Mouse (Mus musculus) retina, postnatal 1 day (tissue): Measurements from ENCODE around the gene Inpp5b.
"Not testable (repeated sequence)": the region's sequence is repeated elsewhere in the genome, so short reads cannot be mapped to it uniquely, and the experiment has no call there.

Experiments used
- DNase-seq: peaks from one replicate; pipeline ENCODE4 v3.0.0-alpha.2; 2012

Gene Inpp5b

GRCm38 (mm10) chr4:124741376-124742343 lies at the start of gene Inpp5b:
Gene Inpp5b, plus strand, starts transcription at chr4:124741850.
- peak; percentile 85 for DNase-seq

DNA sequence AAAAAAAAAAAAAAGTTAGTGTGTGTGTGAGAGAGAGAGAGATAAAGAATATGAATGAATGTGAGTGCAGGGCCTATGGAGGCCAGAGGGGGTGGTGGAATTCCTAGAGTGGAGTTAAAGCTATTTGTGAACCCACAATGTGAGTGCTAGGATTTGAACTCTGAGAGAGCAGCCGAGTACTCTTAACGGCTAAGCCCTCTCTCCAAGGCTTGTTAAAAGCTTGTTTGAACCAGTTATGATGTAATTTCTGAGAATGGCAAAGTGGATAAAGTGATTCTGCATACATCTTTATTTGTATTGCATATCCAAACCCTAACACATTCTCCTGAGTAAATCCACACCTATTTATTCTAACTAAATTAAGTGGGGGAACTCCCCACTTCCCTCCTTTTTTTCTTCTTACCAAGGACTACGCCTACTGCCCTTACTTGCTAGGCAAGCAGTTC lies 49.2 kb upstream of the Inpp5b start:
- DNase-seq = no peak

GRCm38 (mm10) chr4:124693135-124693894 lies 48.3 kb upstream of the Inpp5b start, which contains the start of gene Utp11:
Gene Utp11, minus strand, starts transcription at chr4:124693600.
- peak; percentile 96 for DNase-seq

- DNase-seq = no peak
These were observed 47.1 kb upstream of the Inpp5b start for GRCm38 (mm10) chr4:124694572-124694971.

- no peak for DNase-seq
These were observed 45.7 kb upstream of the Inpp5b start for GRCm38 (mm10) chr4:124695786-124696516.

- no peak for DNase-seq
These were observed 41.9 kb upstream of the Inpp5b start for GRCm38 (mm10) chr4:124699791-124700190.

DNA sequence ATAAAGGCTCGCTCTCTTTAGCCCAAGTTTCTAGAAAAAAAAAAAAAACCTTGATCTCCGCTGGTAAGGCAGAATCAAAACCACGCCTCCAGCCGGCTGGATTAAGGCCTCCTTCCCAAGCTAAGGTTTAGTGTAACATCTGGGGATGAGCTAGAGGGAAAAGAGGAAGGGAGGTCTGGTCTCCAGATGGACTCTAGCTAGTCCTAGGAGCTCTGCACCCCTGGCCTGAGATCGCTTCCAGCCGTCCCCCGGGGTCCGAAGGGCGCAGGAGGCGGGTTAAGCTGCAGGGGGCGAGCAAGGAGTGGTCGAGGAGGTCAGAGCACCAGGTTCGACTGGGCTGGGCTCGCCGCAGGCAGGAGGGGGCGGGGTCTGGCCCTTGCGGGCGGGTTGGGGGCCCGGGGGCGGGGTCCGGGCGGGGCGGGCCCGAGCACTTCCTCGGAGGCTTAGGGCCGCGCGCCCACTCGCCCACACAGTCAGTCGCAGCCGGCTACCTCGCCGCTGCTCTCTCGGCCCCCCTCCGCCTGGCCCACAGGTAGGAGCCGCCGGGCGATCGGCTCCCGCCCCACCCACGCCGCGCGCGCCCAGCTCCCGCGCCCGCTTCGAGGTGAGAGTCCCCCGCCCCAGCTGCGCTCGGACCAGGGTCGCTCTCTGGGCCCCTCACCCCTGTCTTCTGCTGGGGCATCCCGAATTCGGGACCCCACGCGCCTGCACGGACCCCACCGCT lies 41.2 kb upstream of the Inpp5b start, which contains the start of gene Fhl3:
Fhl3 (plus strand) TSS at position 454 of the 724 bp plus-strand sequence.
- DNase-seq = peak; percentile 67

- peak; percentile 32 for DNase-seq
These were observed 40.4 kb upstream of the Inpp5b start for GRCm38 (mm10) chr4:124701052-124701845.

DNA sequence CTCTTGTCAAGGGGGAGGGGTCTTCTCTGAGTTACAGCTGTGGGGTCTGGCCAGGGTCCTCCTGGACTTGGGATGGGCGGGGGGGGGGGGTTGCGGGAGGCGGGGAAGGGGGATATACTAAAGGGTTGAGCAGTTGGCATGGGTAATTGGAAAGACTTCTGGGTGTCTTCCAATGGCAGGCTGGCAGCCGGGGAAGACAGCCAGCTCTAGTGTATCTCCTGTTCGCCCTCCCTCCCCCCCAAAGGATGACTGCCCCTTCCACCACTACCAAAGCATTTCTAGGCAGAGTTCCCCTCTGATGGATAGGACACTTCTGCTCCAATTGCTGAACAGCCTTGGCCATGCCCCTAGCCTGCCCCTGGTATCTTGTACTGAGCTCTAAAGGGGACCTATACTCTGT lies 39.7 kb upstream of the Inpp5b start:
- DNase-seq = no peak

- no peak for DNase-seq
These were observed 38.2 kb upstream of the Inpp5b start for GRCm38 (mm10) chr4:124703406-124703805.

- DNase-seq = peak; percentile 32
These were observed 37.5 kb upstream of the Inpp5b start for GRCm38 (mm10) chr4:124703881-124704796.

- no peak for DNase-seq
These were observed 36.7 kb upstream of the Inpp5b start for GRCm38 (mm10) chr4:124704797-124705474.

DNA sequence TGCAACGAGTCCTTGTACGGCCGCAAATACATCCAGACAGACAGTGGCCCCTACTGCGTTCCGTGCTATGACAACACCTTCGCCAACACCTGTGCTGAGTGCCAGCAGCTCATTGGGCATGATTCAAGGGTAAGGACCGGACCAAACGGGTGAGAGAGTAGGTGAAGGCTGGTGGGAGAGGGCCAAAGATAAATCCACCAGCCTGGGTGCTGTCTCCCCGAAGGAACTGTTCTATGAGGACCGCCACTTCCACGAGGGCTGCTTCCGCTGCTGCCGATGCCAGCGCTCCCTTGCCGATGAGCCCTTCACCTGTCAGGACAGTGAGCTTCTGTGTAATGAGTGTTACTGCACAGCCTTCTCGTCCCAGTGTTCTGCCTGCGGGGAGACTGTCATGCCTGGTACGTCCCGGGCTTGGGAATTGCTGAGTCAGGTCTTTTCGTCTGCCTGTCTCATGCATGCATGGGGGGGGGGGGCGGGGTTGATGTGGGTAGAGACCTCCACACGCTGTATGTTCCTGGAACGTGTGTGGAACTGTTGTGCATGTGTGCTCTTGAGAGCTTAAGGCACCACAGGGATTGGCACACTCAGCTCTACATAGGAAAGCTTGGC lies 35.9 kb upstream of the Inpp5b start:
- DNase-seq = peak; percentile 30

DNA sequence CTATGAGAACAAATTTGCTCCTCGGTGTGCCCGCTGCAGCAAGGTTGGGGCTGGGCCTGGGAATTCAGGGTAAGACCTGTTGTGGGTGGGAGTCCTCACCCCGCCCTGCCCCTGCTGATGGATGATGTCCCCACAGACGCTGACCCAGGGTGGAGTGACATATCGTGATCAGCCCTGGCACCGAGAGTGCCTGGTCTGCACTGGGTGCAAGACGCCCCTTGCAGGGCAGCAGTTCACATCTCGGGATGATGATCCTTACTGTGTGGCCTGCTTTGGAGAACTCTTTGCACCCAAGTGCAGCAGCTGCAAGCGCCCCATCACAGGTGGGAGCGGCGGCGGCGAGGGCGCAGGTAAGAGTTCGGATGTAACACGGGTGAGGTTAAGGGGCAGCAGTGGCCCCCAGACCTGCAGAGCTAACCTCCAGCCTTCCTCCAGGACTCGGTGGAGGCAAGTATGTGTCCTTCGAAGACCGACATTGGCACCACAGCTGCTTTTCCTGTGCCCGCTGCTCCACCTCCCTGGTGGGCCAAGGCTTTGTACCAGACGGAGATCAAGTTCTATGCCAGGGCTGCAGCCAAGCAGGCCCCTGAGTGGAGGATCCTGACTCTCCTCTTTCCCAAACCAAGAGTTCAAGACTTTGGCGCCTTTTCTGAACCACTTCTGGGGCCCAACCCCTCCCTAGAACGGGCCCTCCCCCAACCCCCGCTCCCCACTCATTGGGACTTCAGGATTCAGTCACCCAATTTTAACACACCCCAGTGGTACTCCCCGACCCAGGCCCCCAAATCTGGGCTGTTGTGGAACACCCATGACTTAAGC lies 34.1 kb upstream of the Inpp5b start:
- not testable (repeated sequence) for DNase-seq

DNA sequence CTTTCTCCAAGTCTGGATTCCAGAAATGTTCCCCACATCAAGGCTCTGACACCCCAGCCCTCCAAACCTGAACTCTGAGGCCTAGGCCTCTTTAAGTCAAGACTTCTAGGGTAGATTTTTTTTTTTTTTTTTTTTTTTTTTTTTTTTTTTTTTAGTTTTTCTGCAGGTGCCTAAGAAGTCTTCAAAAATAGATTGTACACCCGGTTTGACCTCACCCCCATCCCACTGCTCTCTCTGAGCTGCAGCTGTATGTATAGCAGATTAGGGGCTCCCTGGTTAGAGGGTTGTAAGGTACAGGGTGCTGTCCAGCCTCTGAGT lies 33.5 kb upstream of the Inpp5b start:
- DNase-seq = not testable (repeated sequence)

GRCm38 (mm10) chr4:124708518-124709477 lies 32.9 kb upstream of the Inpp5b start:
- peak; percentile 76 for DNase-seq

- DNase-seq = peak; percentile 26
These were observed 31.6 kb upstream of the Inpp5b start for GRCm38 (mm10) chr4:124709961-124710446.
